Mouse (Mus musculus): ENCODE measurements around the gene Nfyc. TPM values are rescaled to one million over a fixed set of nuclear protein-coding genes. Genes with fewer than 3 reads are reported as not detected.

The Nfyc gene
- polyA plus RNA-seq (2014; fragmentation: Illumina TruSeq; extraction: RNeasy Lipid Tissue Mini Kit (QIAGEN cat#74804); ENCODE audit: low read depth, low replicate concordance), result 30.3 TPM

GRCm38 (mm10) chr4:120831472-120831871, at the start of gene Nfyc:
Gene Nfyc (minus strand): TSS chr4:120831572.

GRCm38 (mm10) chr4:120854588-120855319, 23.4 kb upstream of the Nfyc start, which contains the start of gene Rims3:
Gene Rims3 (plus strand): TSS chr4:120854816.

GRCm38 (mm10) chr4:120747941-120748866, 83.2 kb downstream of the Nfyc start, which contains the start of gene Kcnq4:
Gene Kcnq4 (minus strand): TSS chr4:120748612.

Other genes starting within 250 kb of the Nfyc start
- not detected for gene Gm8439, start 242.8 kb downstream of the Nfyc start, polyA plus RNA-seq (2014; fragmentation: Illumina TruSeq; extraction: RNeasy Lipid Tissue Mini Kit (QIAGEN cat#74804); ENCODE audit: low read depth, low replicate concordance)
- gene Cited4, start 165.0 kb downstream of the Nfyc start, polyA plus RNA-seq (2014; fragmentation: Illumina TruSeq; extraction: RNeasy Lipid Tissue Mini Kit (QIAGEN cat#74804); ENCODE audit: low read depth, low replicate concordance), result not detected
- not detected for gene Kcnq4, start 83.0 kb downstream of the Nfyc start, polyA plus RNA-seq (2014; fragmentation: Illumina TruSeq; extraction: RNeasy Lipid Tissue Mini Kit (QIAGEN cat#74804); ENCODE audit: low read depth, low replicate concordance)
- not detected for gene Rims3, start 23.2 kb upstream of the Nfyc start, polyA plus RNA-seq (2014; fragmentation: Illumina TruSeq; extraction: RNeasy Lipid Tissue Mini Kit (QIAGEN cat#74804); ENCODE audit: low read depth, low replicate concordance)
- gene Exo5, start 93.4 kb upstream of the Nfyc start, polyA plus RNA-seq (2014; fragmentation: Illumina TruSeq; extraction: RNeasy Lipid Tissue Mini Kit (QIAGEN cat#74804); ENCODE audit: low read depth, low replicate concordance), result 5.5 TPM
- 0.53 TPM for gene Zfp69, start 120.1 kb upstream of the Nfyc start, polyA plus RNA-seq (2014; fragmentation: Illumina TruSeq; extraction: RNeasy Lipid Tissue Mini Kit (QIAGEN cat#74804); ENCODE audit: low read depth, low replicate concordance)
- gene Smap2, start 185.7 kb upstream of the Nfyc start, polyA plus RNA-seq (2014; fragmentation: Illumina TruSeq; extraction: RNeasy Lipid Tissue Mini Kit (QIAGEN cat#74804); ENCODE audit: low read depth, low replicate concordance), result 20.9 TPM
- not detected for gene Col9a2, start 207.8 kb upstream of the Nfyc start, polyA plus RNA-seq (2014; fragmentation: Illumina TruSeq; extraction: RNeasy Lipid Tissue Mini Kit (QIAGEN cat#74804); ENCODE audit: low read depth, low replicate concordance)

Measured in kidney, adult 10 weeks (tissue).